Mouse (Mus musculus): ENCODE measurements at regions not wholly inside any gene's neighbourhood (a gene's known extent, or its start where the extent isn't known, plus 50 kb on each side); places are given as distances from the start of the nearest gene placed in this dataset.
"Not testable (repeated sequence)": the region's sequence is repeated elsewhere in the genome, so short reads cannot be mapped to it uniquely, and the experiment has no call there.

- no peak for DNase-seq (ENCODE audit: low spot score)
Measured at GRCm38 (mm10) chr11:23079936-23080794, 72.8 kb downstream of the Fam161a start.

GRCm38 (mm10) chr11:23081616-23082015 lies 74.3 kb downstream of the Fam161a start:
- no peak for DNase-seq (ENCODE audit: low spot score)

- DNase-seq (ENCODE audit: low spot score) = not testable (repeated sequence)
Measured at GRCm38 (mm10) chr11:23083811-23084210, 76.5 kb downstream of the Fam161a start.

GRCm38 (mm10) chr11:23095287-23095686 lies 88.0 kb downstream of the Fam161a start:
- DNase-seq (ENCODE audit: low spot score) = no peak

GRCm38 (mm10) chr11:23095723-23096122 lies 88.4 kb downstream of the Fam161a start:
- not testable (repeated sequence) for DNase-seq (ENCODE audit: low spot score)

- DNase-seq (ENCODE audit: low spot score) = no peak
Measured at GRCm38 (mm10) chr11:23096451-23097222, 89.3 kb downstream of the Fam161a start.

- peak; percentile 16 for DNase-seq (ENCODE audit: low spot score)
Measured at GRCm38 (mm10) chr11:23097223-23097490, 89.8 kb downstream of the Fam161a start.

- no peak for DNase-seq (ENCODE audit: low spot score)
Measured at GRCm38 (mm10) chr11:23114636-23115035, 107.3 kb downstream of the Fam161a start.

- no peak for DNase-seq (ENCODE audit: low spot score)
Measured at GRCm38 (mm10) chr11:23120533-23121210, 113.3 kb downstream of the Fam161a start.

- DNase-seq (ENCODE audit: low spot score) = peak; percentile 41
Measured at GRCm38 (mm10) chr11:23124198-23124951, 117.0 kb downstream of the Fam161a start.

- no peak for DNase-seq (ENCODE audit: low spot score)
Measured at GRCm38 (mm10) chr11:23131122-23131521, 123.8 kb downstream of the Fam161a start.

GRCm38 (mm10) chr11:23131632-23132031 lies 124.2 kb upstream of the Xpo1 start:
- DNase-seq (ENCODE audit: low spot score) = no peak

GRCm38 (mm10) chr11:23140429-23141099 lies 115.3 kb upstream of the Xpo1 start:
- no peak for DNase-seq (ENCODE audit: low spot score)

- peak; percentile 22 for DNase-seq (ENCODE audit: low spot score)
Measured at GRCm38 (mm10) chr11:23141100-23141837, 114.6 kb upstream of the Xpo1 start.

GRCm38 (mm10) chr11:23148048-23148596 lies 107.7 kb upstream of the Xpo1 start:
- no peak for DNase-seq (ENCODE audit: low spot score)

GRCm38 (mm10) chr11:23149556-23150244 lies 106.1 kb upstream of the Xpo1 start:
- DNase-seq (ENCODE audit: low spot score) = no peak

- peak; percentile 20 for DNase-seq (ENCODE audit: low spot score)
Measured at GRCm38 (mm10) chr11:23154851-23155250, 101.0 kb upstream of the Xpo1 start.

- DNase-seq (ENCODE audit: low spot score) = no peak
Measured at GRCm38 (mm10) chr11:23168546-23169218, 87.2 kb upstream of the Xpo1 start.

- DNase-seq (ENCODE audit: low spot score) = no peak
Measured at GRCm38 (mm10) chr11:23169742-23170428, 86.0 kb upstream of the Xpo1 start.
